16 mouse cellular contexts compared by ENCODE assay signal in genomic region chr10:116463753-116464345, GRCm38 (mm10). TPM values are rescaled to one million over a fixed set of nuclear protein-coding genes. Genes with fewer than 3 reads are reported as not detected.
A peak's percentile ranks its signal among the peaks of the same experiment; 100 is the strongest.
DNase-seq lines count a peak whose midpoint lies in the region; ATAC-seq and TF ChIP-seq lines count a peak whose summit lies in the region.
"Had no signal": no experiment of that assay in that cellular context is flagged by ENCODE, and none has a peak within 500 bp of the region (broad histone marks: within the 10 kb centered on the region; RNA-seq: fewer than 3 reads in every experiment).

No protein-coding gene starts in this region.

- peak; percentile 15 for DNase-seq in thymus, adult 2 months
- no peak for DNase-seq in thymus, postnatal 14 days
- DNase-seq in ZHBTc4 (ENCODE audit: low read depth, low spot score) = peak; percentile 60
- peak; percentile 11 for DNase-seq in stomach, postnatal 0 days (ENCODE audit: low spot score)
- DNase-seq in left cerebral cortex, postnatal 4 days = no peak
- DNase-seq in cerebellum, postnatal 4 days (ENCODE audit: low spot score in 2 of 2) = no peak
- DNase-seq: cerebellum, adult 2 months; kidney, postnatal 14 days; lung, postnatal 4 days; midbrain, embryonic 14.5 days; retina, postnatal 1 day had no signal

- TF ChIP-seq CTCF in intestine, postnatal 0 days (IDR thresholded peaks at IDR 0.05; ENCODE audit: low read depth) = 0 out of 2 replicates have a peak, but pooled peaks have one; percentile 17
- no peak for TF ChIP-seq CTCF in thymus, adult 2 months (IDR thresholded peaks at IDR 0.05; ENCODE audit: borderline replicate concordance, control insufficient read depth, extremely low read depth, insufficient read depth, low read length, poor library complexity)
- 0 out of 2 replicates have a peak, but pooled peaks have one; percentile 20 for TF ChIP-seq CTCF in stomach, postnatal 0 days (IDR thresholded peaks at IDR 0.05; ENCODE audit: low read depth)

- H3K9me3 ChIP-seq in intestine, postnatal 0 days (ENCODE audit: control insufficient read depth) = no peaks in the 10 kb centered on the region
- no peaks in the 10 kb centered on the region for H3K9me3 ChIP-seq in intestine, embryonic 15.5 days
- no peaks in the 10 kb centered on the region for H3K9me3 ChIP-seq in stomach, postnatal 0 days (ENCODE audit: control insufficient read depth, low read length)
- H3K9me3 ChIP-seq: neural tube, embryonic 12.5 days had no signal

- H3K27me3 ChIP-seq in intestine, postnatal 0 days (replicated peaks; ENCODE audit: control insufficient read depth, insufficient read depth, low read length) = no peaks in the 10 kb centered on the region
- no peaks in the 10 kb centered on the region for H3K27me3 ChIP-seq in intestine, embryonic 15.5 days (replicated peaks)
- no peaks in the 10 kb centered on the region for H3K27me3 ChIP-seq in thymus, adult 2 months (ENCODE audit: control insufficient read depth, insufficient read depth, low read length)
- no peaks in the 10 kb centered on the region for H3K27me3 ChIP-seq in stomach, postnatal 0 days (ENCODE audit: control insufficient read depth, insufficient read depth, low read length)
- H3K27me3 ChIP-seq: neural tube, embryonic 12.5 days had no signal

- H3K4me2 ChIP-seq in intestine, postnatal 0 days (replicated peaks; ENCODE audit: low read depth) = no peak overlapping the region
- no peak overlapping the region for H3K4me2 ChIP-seq in intestine, embryonic 15.5 days (replicated peaks)
- no peak overlapping the region for H3K4me2 ChIP-seq in stomach, postnatal 0 days (replicated peaks; ENCODE audit: low read depth)
- H3K4me2 ChIP-seq: neural tube, embryonic 12.5 days had no signal

- intact Hi-C loops in left cerebral cortex, postnatal 4 days (cut with DNase I) = no loop called here

- no peaks in the 10 kb centered on the region for H3K36me3 ChIP-seq in intestine, postnatal 0 days (ENCODE audit: control insufficient read depth, insufficient read depth)
- no peaks in the 10 kb centered on the region for H3K36me3 ChIP-seq in intestine, embryonic 15.5 days
- H3K36me3 ChIP-seq in thymus, adult 2 months (ENCODE audit: control insufficient read depth, insufficient read depth, low read length) = no peaks in the 10 kb centered on the region
- no peaks in the 10 kb centered on the region for H3K36me3 ChIP-seq in stomach, postnatal 0 days (ENCODE audit: control insufficient read depth, insufficient read depth, low read length)

- no peak overlapping the region for H3K27ac ChIP-seq in intestine, postnatal 0 days (ENCODE audit: low read depth, low read length)
- H3K27ac ChIP-seq in intestine, embryonic 15.5 days = no peak overlapping the region
- H3K27ac ChIP-seq in thymus, adult 2 months (ENCODE audit: control insufficient read depth, insufficient read depth, low read length) = no peak overlapping the region
- no peak overlapping the region for H3K27ac ChIP-seq in stomach, postnatal 0 days (replicated peaks)
- H3K27ac ChIP-seq: neural tube, embryonic 12.5 days had no signal

- TF ChIP-seq EP300 in stomach, postnatal 0 days (optimal IDR thresholded peaks at IDR 0.05) = no peak

- no peak for ATAC-seq in intestine, postnatal 0 days
- no peak for ATAC-seq in intestine, embryonic 15.5 days
- ATAC-seq in stomach, postnatal 0 days (ENCODE audit: low FRiP score, low TSS enrichment) = no peak
- ATAC-seq: hindbrain, embryonic 16.5 days had no signal

- H3K4me1 ChIP-seq in intestine, postnatal 0 days (replicated peaks; ENCODE audit: control insufficient read depth, insufficient read depth, low read length) = no peaks in the 10 kb centered on the region
- H3K4me1 ChIP-seq in intestine, embryonic 15.5 days (replicated peaks) = no peaks in the 10 kb centered on the region
- H3K4me1 ChIP-seq in thymus, adult 2 months (replicated peaks; ENCODE audit: control insufficient read depth, insufficient read depth, low read length) = no peaks in the 10 kb centered on the region
- no peaks in the 10 kb centered on the region for H3K4me1 ChIP-seq in stomach, postnatal 0 days (replicated peaks; ENCODE audit: control insufficient read depth, insufficient read depth)
- H3K4me1 ChIP-seq: neural tube, embryonic 12.5 days had no signal

- TF ChIP-seq POLR2A in thymus, adult 2 months (IDR thresholded peaks at IDR 0.05; ENCODE audit: control insufficient read depth, extremely low read depth, insufficient read depth, low read length, poor library complexity) = no peak

- 92% methylated on average over 12 of the region's 12 CpGs for WGBS in intestine, postnatal 0 days
- 93% methylated on average over 12 of the region's 12 CpGs for WGBS in intestine, embryonic 15.5 days
- 92% methylated on average over 12 of the region's 12 CpGs for WGBS in thymus, adult 2 months
- 91% methylated on average over 12 of the region's 12 CpGs for WGBS in stomach, postnatal 0 days

- H3K4me3 ChIP-seq in intestine, postnatal 0 days (ENCODE audit: low read depth, low read length) = no peak overlapping the region
- H3K4me3 ChIP-seq in intestine, embryonic 15.5 days (replicated peaks) = no peak overlapping the region
- H3K4me3 ChIP-seq in thymus, adult 2 months (ENCODE audit: control insufficient read depth, insufficient read depth, low read length) = no peak overlapping the region
- no peak overlapping the region for H3K4me3 ChIP-seq in stomach, postnatal 0 days (ENCODE audit: low read depth, low read length)
- H3K4me3 ChIP-seq: erythroblast, embryonic 14.5 days; neural tube, embryonic 12.5 days had no signal

- no peak overlapping the region for H3K9ac ChIP-seq in intestine, postnatal 0 days (ENCODE audit: low read depth, low read length)
- H3K9ac ChIP-seq in intestine, embryonic 15.5 days = no peak overlapping the region
- H3K9ac ChIP-seq in stomach, postnatal 0 days (ENCODE audit: low read length) = no peak overlapping the region
- H3K9ac ChIP-seq: neural tube, embryonic 12.5 days had no signal

RNA-seq across cellular contexts. Expression of gene Kcnmb4, which starts 9.8 kb away (rescaled TPM):
- 1.6 and 1.7 TPM in 2 replicates for polyA plus RNA-seq in intestine, postnatal 0 days (2015; fragmentation: Nextera tagmentation; extraction: Ambion mirVana)
- 3.5 and 3.9 TPM in 2 replicates for polyA plus RNA-seq in intestine, embryonic 15.5 days (2015; fragmentation: Nextera tagmentation; extraction: Ambion mirVana)
- 144 and 185 TPM in 2 replicates for polyA plus RNA-seq in thymus, adult 2 months (2012; rRNA removed)
- 1.8 and 2.6 TPM in 2 replicates for polyA plus RNA-seq in stomach, postnatal 0 days (2015; fragmentation: Nextera tagmentation; extraction: Ambion mirVana)
- total RNA-seq in left cerebral cortex, postnatal 4 days (2021) = 10 to 100 TPM; 72.9 to 81.9 TPM
- polyA plus RNA-seq: erythroblast, embryonic 14.5 days had no signal

Comparison
In these comparisons a context has a peak if more than half of its experiments do, and no peak if none do; other contexts are left out.
1. DNase-seq: peak in thymus, adult 2 months (single experiment), ZHBTc4 (single experiment) and stomach, postnatal 0 days (single experiment); none in thymus, postnatal 14 days (single experiment), left cerebral cortex, postnatal 4 days (single experiment) and cerebellum, postnatal 4 days (0 of 2).
2. RNA of gene Kcnmb4, which starts 9.8 kb away (polyA plus RNA-seq): 144 to 185 TPM in thymus, adult 2 months; 3.5 to 3.9 TPM in intestine, embryonic 15.5 days, 1.8 to 2.6 TPM in stomach, postnatal 0 days and 1.6 to 1.7 TPM in intestine, postnatal 0 days; every median in the first group is over 10 times any median in the second.